Comparison of ENCODE assay signal across 35 mouse cellular contexts in genomic region chr6:122517668-122518067, GRCm38 (mm10). TPM values are rescaled to one million over a fixed set of nuclear protein-coding genes. Genes with fewer than 3 reads are reported as not detected.
DNase-seq lines count a peak whose midpoint lies in the region; ATAC-seq lines count a peak whose summit lies in the region.
"Had no signal": no experiment of that assay in that cellular context is flagged by ENCODE, and none has a peak within 500 bp of the region (broad histone marks: within the 10 kb centered on the region; RNA-seq: fewer than 3 reads in every experiment).

No protein-coding gene starts in this region.

- peak; percentile 37 to 57 for DNase-seq in heart, adult 18-20 months
- DNase-seq in heart, embryonic 10.5 days (ENCODE audit: low spot score), result no peak
- no peak for DNase-seq in lung, adult 18-20 months
- DNase-seq in heart, postnatal 10 days, result peak; percentile 51 to 59
- peak; percentile 21 to 28 for DNase-seq in heart, postnatal 36 days
- no peak for DNase-seq in cerebellum, postnatal 14 days
- no peak for DNase-seq in cerebellum, postnatal 10 days
- DNase-seq: B cell, adult 2 months; cerebellum, adult 8-10 months; embryo, embryonic 11 days; kidney, adult 8-10 months; kidney, postnatal 14 days; layer of hippocampus, adult 9-11 months; liver, embryonic 13.5 days; lung, adult 2 months; right cerebral cortex, postnatal 25 days; spleen, adult 18-20 months; thymus, postnatal 14 days had no signal

- WGBS in heart, embryonic 10.5 days, result 80% methylated on average over 1 of the region's 1 CpGs
- WGBS in lung, embryonic 15.5 days, result 65% methylated on average over 1 of the region's 1 CpGs

- H3K9ac ChIP-seq in lung, embryonic 15.5 days, result no peak overlapping the region
- H3K9ac ChIP-seq: embryonic facial prominence, embryonic 12.5 days; forebrain, embryonic 15.5 days; hindbrain, embryonic 13.5 days; limb, embryonic 15.5 days; liver, embryonic 13.5 days; midbrain, embryonic 15.5 days; neural tube, embryonic 15.5 days had no signal

- H3K27me3 ChIP-seq in heart, embryonic 10.5 days (ENCODE audit: insufficient read depth, poor library complexity, severe bottlenecking), result no peaks in the 10 kb centered on the region
- no peaks in the 10 kb centered on the region for H3K27me3 ChIP-seq in lung, embryonic 15.5 days
- H3K27me3 ChIP-seq: embryonic facial prominence, embryonic 12.5 days; forebrain, embryonic 15.5 days; hindbrain, embryonic 13.5 days; limb, embryonic 15.5 days; liver, embryonic 13.5 days; midbrain, embryonic 15.5 days; neural tube, embryonic 15.5 days had no signal

- no peak overlapping the region for H3K4me2 ChIP-seq in lung, embryonic 15.5 days
- H3K4me2 ChIP-seq: embryonic facial prominence, embryonic 12.5 days; forebrain, embryonic 15.5 days; hindbrain, embryonic 13.5 days; limb, embryonic 15.5 days; liver, embryonic 13.5 days; midbrain, embryonic 15.5 days; neural tube, embryonic 15.5 days had no signal

- no peak overlapping the region for H3K4me3 ChIP-seq in heart, embryonic 10.5 days
- H3K4me3 ChIP-seq in lung, embryonic 15.5 days, result no peak overlapping the region
- H3K4me3 ChIP-seq: embryonic facial prominence, embryonic 12.5 days; forebrain, embryonic 15.5 days; hindbrain, embryonic 13.5 days; limb, embryonic 10.5 days; limb, embryonic 15.5 days; liver, embryonic 13.5 days; midbrain, embryonic 10.5 days; midbrain, embryonic 15.5 days; neural tube, embryonic 15.5 days had no signal

- ATAC-seq in lung, embryonic 15.5 days (ENCODE audit: borderline replicate concordance, extremely low read depth, low FRiP score, low TSS enrichment), result 0 out of 2 replicates have a peak, but pooled peaks have one; percentile 53
- ATAC-seq: forebrain, embryonic 15.5 days; intestine, embryonic 16.5 days; midbrain, embryonic 15.5 days had no signal

- intact Hi-C loops in heart, postnatal 10 days (cut with DNase I), result no loop called here
- intact Hi-C loops in heart, postnatal 36 days (cut with DNase I), result no loop called here

- no peak overlapping the region for H3K27ac ChIP-seq in heart, embryonic 10.5 days
- H3K27ac ChIP-seq in lung, embryonic 15.5 days, result no peak overlapping the region
- H3K27ac ChIP-seq: embryonic facial prominence, embryonic 12.5 days; forebrain, embryonic 15.5 days; hindbrain, embryonic 13.5 days; limb, embryonic 10.5 days; limb, embryonic 15.5 days; liver, embryonic 13.5 days; midbrain, embryonic 10.5 days; midbrain, embryonic 15.5 days; neural tube, embryonic 15.5 days had no signal

- no peaks in the 10 kb centered on the region for H3K9me3 ChIP-seq in heart, embryonic 10.5 days
- H3K9me3 ChIP-seq in lung, embryonic 15.5 days, result no peaks in the 10 kb centered on the region
- H3K9me3 ChIP-seq: embryonic facial prominence, embryonic 12.5 days; forebrain, embryonic 15.5 days; hindbrain, embryonic 13.5 days; limb, embryonic 10.5 days; limb, embryonic 15.5 days; liver, embryonic 13.5 days; midbrain, embryonic 10.5 days; midbrain, embryonic 15.5 days; neural tube, embryonic 15.5 days had no signal

- H3K4me1 ChIP-seq in heart, embryonic 10.5 days, result peaks cover 9% of the 10 kb centered on the region; the same call in 1 of the 2 replicates
- no peaks in the 10 kb centered on the region for H3K4me1 ChIP-seq in lung, embryonic 15.5 days
- H3K4me1 ChIP-seq: embryonic facial prominence, embryonic 12.5 days; forebrain, embryonic 15.5 days; hindbrain, embryonic 13.5 days; limb, embryonic 15.5 days; liver, embryonic 13.5 days; midbrain, embryonic 10.5 days; midbrain, embryonic 15.5 days; neural tube, embryonic 15.5 days had no signal

- H3K36me3 ChIP-seq in heart, embryonic 10.5 days, result no peaks in the 10 kb centered on the region
- H3K36me3 ChIP-seq in lung, embryonic 15.5 days, result no peaks in the 10 kb centered on the region
- H3K36me3 ChIP-seq: embryonic facial prominence, embryonic 12.5 days; forebrain, embryonic 15.5 days; hindbrain, embryonic 13.5 days; limb, embryonic 10.5 days; limb, embryonic 15.5 days; liver, embryonic 13.5 days; midbrain, embryonic 10.5 days; midbrain, embryonic 15.5 days; neural tube, embryonic 15.5 days had no signal

RNA-seq across cellular contexts. Expression of gene Mfap5, which starts 12.0 kb away (rescaled TPM):
- 10 to 100 TPM; 18.1 to 19.6 TPM for total RNA-seq in heart, adult 18-20 months (2021)
- polyA plus RNA-seq in heart, embryonic 10.5 days (2016; fragmentation: Nextera tagmentation; extraction: Ambion mirVana), result 1.6 and 2.3 TPM in 2 replicates
- polyA plus RNA-seq in lung, embryonic 15.5 days (2015; fragmentation: Nextera tagmentation; extraction: Ambion mirVana), result 17.5 and 19.2 TPM in 2 replicates
- 100 to 1,000 TPM in 1 of 2 experiments, 10 to 100 TPM in 1; 93.3 to 120 TPM for total RNA-seq in heart, postnatal 10 days (2021)
- 10 to 100 TPM; 41.3 to 43.4 TPM for total RNA-seq in heart, postnatal 36 days (2021)
- total RNA-seq: megakaryocyte progenitor cell, adult 5-6 weeks had no signal

RNA-seq across cellular contexts. Expression of gene Rimklb, which starts 19.1 kb away (rescaled TPM):
- total RNA-seq in heart, adult 18-20 months (2021), result under 1 TPM in 1 of 2 experiments, not detected in 1; 0.33 TPM
- polyA plus RNA-seq in heart, embryonic 10.5 days (2016; fragmentation: Nextera tagmentation; extraction: Ambion mirVana), result 10.0 and 20.4 TPM in 2 replicates
- 9.1 and 12.3 TPM in 2 replicates for polyA plus RNA-seq in lung, embryonic 15.5 days (2015; fragmentation: Nextera tagmentation; extraction: Ambion mirVana)
- under 1 TPM in 1 of 2 experiments, not detected in 1; 0.45 TPM for total RNA-seq in heart, postnatal 10 days (2021)
- total RNA-seq in heart, postnatal 36 days (2021), result under 1 TPM in 1 of 2 experiments, not detected in 1; 0.72 TPM
- total RNA-seq: megakaryocyte progenitor cell, adult 5-6 weeks had no signal

RNA-seq across cellular contexts. Expression of gene Aicda, which starts 35.9 kb away (rescaled TPM):
- not detected for total RNA-seq in heart, adult 18-20 months (2021)
- not detected in 2 replicates for polyA plus RNA-seq in heart, embryonic 10.5 days (2016; fragmentation: Nextera tagmentation; extraction: Ambion mirVana)
- not detected in 2 replicates for polyA plus RNA-seq in lung, embryonic 15.5 days (2015; fragmentation: Nextera tagmentation; extraction: Ambion mirVana)
- not detected for total RNA-seq in heart, postnatal 10 days (2021)
- total RNA-seq in heart, postnatal 36 days (2021), result not detected
- total RNA-seq: adrenal gland, adult 18-20 months; adrenal gland, postnatal 4 days; left cerebral cortex, postnatal 10 days; megakaryocyte progenitor cell, adult 5-6 weeks had no signal
- polyA plus RNA-seq: embryonic facial prominence, embryonic 12.5 days; gonadal fat pad, adult 2 months; heart, embryonic 16.5 days; intestine, embryonic 16.5 days; limb, embryonic 10.5 days; liver, embryonic 13.5 days; lung, adult 2 months; midbrain, embryonic 10.5 days; urinary bladder, adult 2 months had no signal

Comparison
In these comparisons a context has a peak if more than half of its experiments do, and no peak if none do; other contexts are left out.
1. DNase-seq: peak in heart, adult 18-20 months (2 of 2), heart, postnatal 10 days (2 of 2) and heart, postnatal 36 days (2 of 2); none in heart, embryonic 10.5 days (single experiment), lung, adult 18-20 months (0 of 2), cerebellum, postnatal 14 days (0 of 2) and cerebellum, postnatal 10 days (0 of 2).